Mouse (Mus musculus) hematopoietic stem cell, adult 5-6 weeks (primary cell): ENCODE measurements around the gene Cit. TPM values are rescaled to one million over a fixed set of nuclear protein-coding genes. Genes with fewer than 3 reads are reported as not detected.

Experiments used
- ATAC-seq, 2 experiments: fragments of 125-278 bp in 1 of 2; replicated peaks in 1 of 2; 2 replicates each; pipeline ENCODE4 v1.8.0; 2016 to 2017; ENCODE audit warnings: inconsistent platforms in 2 of 2, mild to moderate bottlenecking in 2 of 2, moderate number of reproducible peaks in 2 of 2, low read depth in 1 of 2, moderate TSS enrichment in 1 of 2; ENCODE audit not compliant: low FRiP score in 2 of 2, poor library complexity in 2 of 2, severe bottlenecking in 2 of 2, insufficient read depth in 1 of 2, low TSS enrichment in 1 of 2
- total RNA-seq: library from RNA; stranded (forward); fragments of 172-1452, 232-1000 nt; gene quantifications from 2 replicates; pipeline ENCODE4 v1.2.3, GENCODE M21; 2017

Gene Cit
- total RNA-seq, 1 experiment from 2014 or later: 36.9 TPM

GRCm38 (mm10) chr5:115847166-115847565 is 2.1 kb downstream of the Cit start:
- no peak for ATAC-seq

GRCm38 (mm10) chr5:115848463-115848862 is 3.4 kb downstream of the Cit start:
- ATAC-seq: no peak

GRCm38 (mm10) chr5:115849263-115849829 is 4.3 kb downstream of the Cit start:
- ATAC-seq: no peak

GRCm38 (mm10) chr5:115850250-115851028 is 5.4 kb downstream of the Cit start:
- no peak for ATAC-seq

- ATAC-seq: no peak
Observed at GRCm38 (mm10) chr5:115851029-115851365, 5.9 kb downstream of the Cit start.

- ATAC-seq: no peak
Observed at GRCm38 (mm10) chr5:115852431-115852830, 7.4 kb downstream of the Cit start.

GRCm38 (mm10) chr5:115853691-115854090 is 8.6 kb downstream of the Cit start:
- no peak for ATAC-seq

- peak; percentile 27 to 43; a peak in 2 of 4 replicates for ATAC-seq
Observed at GRCm38 (mm10) chr5:115854370-115854769, 9.3 kb downstream of the Cit start.

- no peak for ATAC-seq
Observed at GRCm38 (mm10) chr5:115858652-115859051, 13.6 kb downstream of the Cit start.

- no peak for ATAC-seq
Observed at GRCm38 (mm10) chr5:115859461-115859860, 14.4 kb downstream of the Cit start.

- ATAC-seq: no peak
Observed at GRCm38 (mm10) chr5:115861991-115862390, 16.9 kb downstream of the Cit start.

GRCm38 (mm10) chr5:115862439-115862838 is 17.4 kb downstream of the Cit start:
- ATAC-seq: no peak

- ATAC-seq: no peak
Observed at GRCm38 (mm10) chr5:115866296-115866695, 21.2 kb downstream of the Cit start.

- ATAC-seq: no peak
Observed at GRCm38 (mm10) chr5:115868540-115868939, 23.5 kb downstream of the Cit start.

- no peak for ATAC-seq
Observed at GRCm38 (mm10) chr5:115869198-115869597, 24.1 kb downstream of the Cit start.

- no peak for ATAC-seq
Observed at GRCm38 (mm10) chr5:115871153-115871552, 26.1 kb downstream of the Cit start.

- ATAC-seq: no peak
Observed at GRCm38 (mm10) chr5:115872106-115872505, 27.0 kb downstream of the Cit start.

- ATAC-seq: no peak
Observed at GRCm38 (mm10) chr5:115872956-115873355, 27.9 kb downstream of the Cit start.

- no peak for ATAC-seq
Observed at GRCm38 (mm10) chr5:115877425-115877824, 32.3 kb downstream of the Cit start.
